Mouse (Mus musculus) MEL (cell line): Measurements from ENCODE around the gene Tmprss2. TPM values are rescaled to one million over a fixed set of nuclear protein-coding genes. Genes with fewer than 3 reads are reported as not detected.

ENCODE experiments used
- DNase-seq: peaks from one replicate; pipeline ENCODE4 v3.0.0; 2011; ENCODE audit warnings: low read depth, low spot score
- H3K27ac ChIP-seq: 2 replicates; pipeline ENCODE4 v1.5.1; 2012; ENCODE audit warnings: low read depth, mild to moderate bottlenecking, control low read depth, low read length, moderate library complexity; ENCODE audit not compliant: control insufficient read depth
- H3K27me3 ChIP-seq, 2 experiments: fragments of 150-350 bp in 1 of 2; sonication (generic) in 1 of 2; 2 replicates each; pipeline ENCODE4 v1.6.1; 2012; ENCODE audit warnings: low read length in 2 of 2, mild to moderate bottlenecking in 2 of 2, improper control_type of control experiment in 1 of 2, moderate library complexity in 1 of 2; ENCODE audit not compliant: insufficient read depth in 2 of 2, control insufficient read depth in 1 of 2
- H3K36me3 ChIP-seq, 2 experiments: 2 replicates each; pipeline ENCODE4 v1.6.1; 2012 to 2014; ENCODE audit warnings: low read length in 2 of 2, improper control_type of control experiment in 1 of 2, inconsistent platforms in 1 of 2, mild to moderate bottlenecking in 1 of 2; ENCODE audit not compliant: insufficient read depth in 2 of 2, control insufficient read depth in 1 of 2
- H3K4me1 ChIP-seq, 2 experiments: fragments of 150-350 bp in 1 of 2; sonication (generic) in 1 of 2; 2 replicates each; pipeline ENCODE4 v1.6.1; 2012; ENCODE audit warnings: low read length in 2 of 2, improper control_type of control experiment in 1 of 2, mild to moderate bottlenecking in 1 of 2; ENCODE audit not compliant: insufficient read depth in 2 of 2, control insufficient read depth in 1 of 2
- H3K4me3 ChIP-seq, 2 experiments: fragments of 150-350 bp in 1 of 2; sonication (generic) in 1 of 2; 2 replicates each; pipeline ENCODE4 v1.5.1; 2012; ENCODE audit warnings: low read depth in 2 of 2, low read length in 2 of 2, mild to moderate bottlenecking in 2 of 2, moderate library complexity in 2 of 2, control low read depth in 1 of 2, improper control_type of control experiment in 1 of 2; ENCODE audit not compliant: control insufficient read depth in 1 of 2, insufficient read depth in 1 of 2
- H3K79me2 ChIP-seq: 2 replicates; pipeline ENCODE4 v1.6.1; 2012; ENCODE audit warnings: mild to moderate bottlenecking, low read length, moderate library complexity; ENCODE audit not compliant: control insufficient read depth, poor library complexity, insufficient read depth
- H3K9ac ChIP-seq: 2 replicates; pipeline ENCODE4 v1.6.1; 2012; ENCODE audit warnings: low read depth, mild to moderate bottlenecking, control low read depth, low read length, moderate library complexity; ENCODE audit not compliant: control insufficient read depth, poor library complexity, severe bottlenecking
- H3K9me3 ChIP-seq: fragments of 150-350 bp; sonication (generic); replicated peaks from 2 replicates; pipeline ENCODE4 v1.6.1; 2012; ENCODE audit warnings: mild to moderate bottlenecking, low read length, improper control_type of control experiment, moderate library complexity; ENCODE audit not compliant: insufficient read depth
- CHD2 ChIP-seq: IDR thresholded peaks from 2 replicates; pipeline ENCODE4 v1.6.1; 2011; ENCODE audit warnings: low read length, improper control_type of control experiment
- CTCF ChIP-seq, 3 experiments: IDR thresholded peaks in 2 of 3; conservative IDR thresholded peaks in 1 of 3; 2 replicates each; pipeline ENCODE4 v1.5.1; 2011 to 2012; ENCODE audit warnings: low read length in 3 of 3, low read depth in 2 of 3, mild to moderate bottlenecking in 2 of 3, improper control_type of control experiment in 1 of 3, inconsistent platforms in 1 of 3, mixed read lengths in 1 of 3, moderate library complexity in 1 of 3; ENCODE audit not compliant: control insufficient read depth in 1 of 3, insufficient read depth in 1 of 3, poor library complexity in 1 of 3, severe bottlenecking in 1 of 3
- ELF1 ChIP-seq: IDR thresholded peaks from 2 replicates; pipeline ENCODE4 v1.6.1; 2014; ENCODE audit warnings: low read depth, mild to moderate bottlenecking, inconsistent platforms, low read length, improper control_type of control experiment, moderate library complexity
- GATA1 ChIP-seq: IDR thresholded peaks from 2 replicates; pipeline ENCODE4 v1.6.1; 2011; ENCODE audit warnings: low read depth, low read length, improper control_type of control experiment
- HCFC1 ChIP-seq: IDR thresholded peaks from 2 replicates; pipeline ENCODE4 v1.6.1; 2012; ENCODE audit warnings: low read depth, mild to moderate bottlenecking, inconsistent platforms, low read length, improper control_type of control experiment, moderate library complexity
- JUND ChIP-seq: IDR thresholded peaks from 2 replicates; pipeline ENCODE4 v1.6.1; 2011; ENCODE audit warnings: low read depth, mild to moderate bottlenecking, improper control_type of control experiment, low read length
- MAX ChIP-seq: IDR thresholded peaks from 2 replicates; pipeline ENCODE4 v1.6.1; 2011; ENCODE audit warnings: low read length, improper control_type of control experiment
- MYB ChIP-seq: IDR thresholded peaks from 2 replicates; pipeline ENCODE4 v1.6.1; 2011; ENCODE audit warnings: mild to moderate bottlenecking, low read depth, low read length, improper control_type of control experiment
- POLR2AphosphoS5 ChIP-seq: IDR thresholded peaks from 2 replicates; pipeline ENCODE4 v1.6.1; 2012; ENCODE audit warnings: low read depth, borderline replicate concordance, mild to moderate bottlenecking, inconsistent platforms, low read length, moderate library complexity, mixed read lengths
- RAD21 ChIP-seq: IDR thresholded peaks from 2 replicates; pipeline ENCODE4 v1.6.1; 2011; ENCODE audit warnings: mild to moderate bottlenecking, low read depth, low read length, improper control_type of control experiment
- RCOR1 ChIP-seq: IDR thresholded peaks from 2 replicates; pipeline ENCODE4 v1.6.1; 2012; ENCODE audit warnings: low read depth, mild to moderate bottlenecking, inconsistent platforms, low read length, improper control_type of control experiment
- SIN3A ChIP-seq: IDR thresholded peaks from 2 replicates; pipeline ENCODE4 v1.6.1; 2012; ENCODE audit warnings: low read length, improper control_type of control experiment, inconsistent platforms
- SMC3 ChIP-seq: IDR thresholded peaks from 2 replicates; pipeline ENCODE4 v1.6.1; 2011; ENCODE audit warnings: low read depth, low read length, improper control_type of control experiment
- TAL1 ChIP-seq: IDR thresholded peaks from 2 replicates; pipeline ENCODE4 v1.6.1; 2012; ENCODE audit warnings: mild to moderate bottlenecking, inconsistent platforms, low read length, moderate library complexity, mixed read lengths
- TCF12 ChIP-seq: IDR thresholded peaks from 2 replicates; pipeline ENCODE4 v1.6.1; 2014; ENCODE audit warnings: low read depth, mild to moderate bottlenecking, inconsistent platforms, low read length, improper control_type of control experiment, moderate library complexity
- UBTF ChIP-seq: IDR thresholded peaks from 2 replicates; pipeline ENCODE4 v1.6.1; 2012; ENCODE audit warnings: low read depth, mild to moderate bottlenecking, inconsistent platforms, low read length, improper control_type of control experiment, moderate library complexity, borderline replicate concordance; ENCODE audit not compliant: insufficient read depth
- USF2 ChIP-seq, 2 experiments: IDR thresholded peaks; 2 replicates each; pipeline ENCODE4 v1.6.1; 2011 to 2012; ENCODE audit warnings: improper control_type of control experiment in 2 of 2, low read length in 2 of 2, borderline replicate concordance in 1 of 2, inconsistent platforms in 1 of 2, low read depth in 1 of 2, mild to moderate bottlenecking in 1 of 2; ENCODE audit not compliant: insufficient read depth in 1 of 2
- ZKSCAN1 ChIP-seq: IDR thresholded peaks from 2 replicates; pipeline ENCODE4 v1.6.1; 2012; ENCODE audit warnings: low read depth, mild to moderate bottlenecking, inconsistent platforms, low read length, improper control_type of control experiment, moderate library complexity
- ZMIZ1 ChIP-seq: IDR thresholded peaks from 2 replicates; pipeline ENCODE4 v1.6.1; 2012; ENCODE audit warnings: low read depth, mild to moderate bottlenecking, inconsistent platforms, low read length, improper control_type of control experiment, moderate library complexity
- polyA plus RNA-seq, 2 experiments: library from polyadenylated mRNA; stranded (reverse) in 1 of 2; unstranded in 1 of 2; fragments of >175 nt in 1 of 2; fragments of >200 nt in 1 of 2; gene quantifications; 2 replicates each; pipeline versions ENCODE4 v1.2.1 to v1.2.4; 2012; ENCODE audit warnings: low replicate concordance in 2 of 2, low read depth in 1 of 2; ENCODE audit not compliant: insufficient read length in 2 of 2, insufficient read depth in 1 of 2, missing spikeins in 1 of 2
- total RNA-seq: library from RNA; depleted of rRNA; stranded (reverse); fragments of 300-350 nt; gene quantifications from 2 replicates; pipeline ENCODE4 v1.2.3, GENCODE M21; 2012

The Tmprss2 gene
- total and polyA plus RNA-seq, 3 experiments, result not detected

- no peak overlapping the region for H3K27ac ChIP-seq
- no peaks in the 10 kb centered on the region for H3K4me1 ChIP-seq
- no peaks in the 10 kb centered on the region for H3K79me2 ChIP-seq
- DNase-seq, result no peak
- H3K9ac ChIP-seq, result no peak overlapping the region
- no peak for TF ChIP-seq ELF1
- TF ChIP-seq RCOR1, result no peak
- TF ChIP-seq CHD2, result no peak
- TF ChIP-seq TCF12, result no peak
- TF ChIP-seq CTCF (IDR thresholded peaks at IDR 0.05 in 2 of 3, conservative IDR thresholded peaks at IDR 0.05 in 1 of 3; ENCODE audit: control insufficient read depth in 1 of 3, insufficient read depth in 1 of 3, low read depth in 2 of 3, low read length in 3 of 3, poor library complexity in 1 of 3, severe bottlenecking in 1 of 3), result no peak
- no peak for TF ChIP-seq JUND
- no peak for TF ChIP-seq RAD21
- TF ChIP-seq HCFC1, result no peak
- no peak for TF ChIP-seq MAX
- no peak for TF ChIP-seq USF2 (IDR thresholded peaks at IDR 0.05; ENCODE audit: borderline replicate concordance in 1 of 2, insufficient read depth in 1 of 2, low read depth in 1 of 2, low read length in 2 of 2)
- no peak for TF ChIP-seq UBTF
- TF ChIP-seq SMC3, result no peak
- no peak for TF ChIP-seq ZMIZ1
- no peaks in the 10 kb centered on the region for H3K27me3 ChIP-seq
- H3K9me3 ChIP-seq, result no peaks in the 10 kb centered on the region
- H3K36me3 ChIP-seq, result no peaks in the 10 kb centered on the region
- no peak overlapping the region for H3K4me3 ChIP-seq
These were observed 4.2 kb downstream of the Tmprss2 start for GRCm38 (mm10) chr16:97606829-97607228.

GRCm38 (mm10) chr16:97605957-97606721, 4.9 kb downstream of the Tmprss2 start:
- Histone ChIP-seq H3K27me3 (no peaks in the 10 kb centered on the region), H3K36me3 (no peaks in the 10 kb centered on the region), H3K4me3 (no peak overlapping the region)
- DNase-seq, result no peak
- no peak for TF ChIP-seq USF2 (IDR thresholded peaks at IDR 0.05; ENCODE audit: borderline replicate concordance in 1 of 2, insufficient read depth in 1 of 2, low read depth in 1 of 2, low read length in 2 of 2)
- TF ChIP-seq ZMIZ1, result no peak
- TF ChIP-seq MAX, result no peak
- TF ChIP-seq, all 39 proteins: peak for 0
- no peak overlapping the region for H3K27ac ChIP-seq
- H3K79me2 ChIP-seq, result no peaks in the 10 kb centered on the region
- no peaks in the 10 kb centered on the region for H3K9me3 ChIP-seq
- H3K4me1 ChIP-seq, result no peaks in the 10 kb centered on the region
- H3K9ac ChIP-seq, result no peak overlapping the region

- Histone ChIP-seq H3K27me3 (peaks cover 0 to 3% of the 10 kb centered on the region in 2 experiments; a peak in 2 of 4 replicates), H3K4me1 (no peaks in the 10 kb centered on the region), H3K36me3 (no peaks in the 10 kb centered on the region), H3K9ac (no peak overlapping the region), H3K79me2 (no peaks in the 10 kb centered on the region)
- DNase-seq, result no peak
- TF ChIP-seq ZMIZ1 (no peak), ZKSCAN1 (no peak), GATA1 (no peak), JUND (no peak), TAL1 (no peak), HCFC1 (no peak), SIN3A (no peak), ELF1 (no peak), MYB (no peak), POLR2AphosphoS5 (no peak)
- TF ChIP-seq, all 39 proteins: peak for 0
- Histone ChIP-seq H3K4me3 (no peak overlapping the region), H3K27ac (no peak overlapping the region), H3K9me3 (no peaks in the 10 kb centered on the region)
These were observed 8.7 kb downstream of the Tmprss2 start for GRCm38 (mm10) chr16:97602256-97602655.
